Mouse (Mus musculus) intestine, embryonic 16.5 days (tissue): ENCODE data around the gene Ackr1. TPM values are rescaled to one million over a fixed set of nuclear protein-coding genes. Genes with fewer than 3 reads are reported as not detected.

Experiments used
- ATAC-seq: fragments of 200-750 bp; cut with Nextera tagmentation; 2 replicates; pipeline ENCODE4 v1.8.0; 2017; ENCODE audit warnings: moderate TSS enrichment, moderate library complexity
- H3K27ac ChIP-seq: fragments of 300-500 bp; sonication (generic); 2 replicates; pipeline ENCODE4 v1.5.1; 2014; ENCODE audit warnings: mild to moderate bottlenecking, low read length
- H3K27me3 ChIP-seq: fragments of 300-500 bp; sonication (generic); replicated peaks from 2 replicates; pipeline ENCODE4 v1.6.1; 2014; ENCODE audit warnings: low read length, control low read depth, mixed read lengths; ENCODE audit not compliant: control insufficient read depth, insufficient read depth
- H3K36me3 ChIP-seq: fragments of 300-500 bp; sonication (generic); 2 replicates; pipeline ENCODE4 v1.6.1; 2014; ENCODE audit warnings: low read length, control low read depth; ENCODE audit not compliant: control insufficient read depth, insufficient read depth
- H3K4me1 ChIP-seq: fragments of 300-500 bp; sonication (generic); 2 replicates; pipeline ENCODE4 v1.6.1; 2014; ENCODE audit warnings: low read length, control low read depth, mixed read lengths; ENCODE audit not compliant: control insufficient read depth, insufficient read depth
- H3K4me2 ChIP-seq: fragments of 300-500 bp; sonication (generic); 2 replicates; pipeline ENCODE4 v1.6.1; 2014; ENCODE audit warnings: low read depth, low read length, control low read depth
- H3K4me3 ChIP-seq: fragments of 300-500 bp; sonication (generic); 2 replicates; pipeline ENCODE4 v1.5.1; 2014; ENCODE audit warnings: mild to moderate bottlenecking, low read length
- H3K9ac ChIP-seq: fragments of 300-500 bp; sonication (generic); 2 replicates; pipeline ENCODE4 v1.6.1; 2014; ENCODE audit warnings: low read depth, low read length
- H3K9me3 ChIP-seq: fragments of 300-500 bp; sonication (generic); 2 replicates; pipeline ENCODE4 v1.6.1; 2016; ENCODE audit warnings: low read length, control low read depth; ENCODE audit not compliant: control insufficient read depth
- WGBS: fragments of 180-500 bp; shearing (Covaris S2); extraction: QIAGEN DNeasy Blood & Tissue Kit; methylation state at CpG from one replicate; pipeline ENCODE4 v1.1.7; 2014; 5-methylcytosine and 5-hydroxymethylcytosine counted together
- polyA plus RNA-seq: library from polyadenylated mRNA; unstranded; fragments of >200 nt; fragmentation: Nextera tagmentation; extraction: Ambion mirVana; gene quantifications from 2 replicates; pipeline ENCODE4 v1.2.1, GENCODE M21; 2015

Gene Ackr1
- polyA plus RNA-seq, 1 experiment from 2014 or later = 2.3 TPM

GRCm38 (mm10) chr1:173350372-173350957 is 16.9 kb upstream of the Ackr1 start, which contains the start of gene Aim2:
TSS of gene Aim2 (plus strand) at chr1:173350879.
- no peak within 1 kb of the TSS for H3K27ac ChIP-seq
- ATAC-seq = peak; percentile 78
- 8% methylated on average over 10 of the region's 10 CpGs for WGBS
- H3K36me3 ChIP-seq = no peaks in the 10 kb centered on the region
- no peak within 1 kb of the TSS for H3K9ac ChIP-seq
- H3K4me1 ChIP-seq = no peaks in the 10 kb centered on the region
- H3K27me3 ChIP-seq = no peaks in the 10 kb centered on the region
- H3K9me3 ChIP-seq = no peaks in the 10 kb centered on the region
- H3K4me3 ChIP-seq = peak within 1 kb of the TSS; percentile 2; the same call in 1 of the 2 replicates
- H3K4me2 ChIP-seq = peak within 1 kb of the TSS; percentile 38

DNA sequence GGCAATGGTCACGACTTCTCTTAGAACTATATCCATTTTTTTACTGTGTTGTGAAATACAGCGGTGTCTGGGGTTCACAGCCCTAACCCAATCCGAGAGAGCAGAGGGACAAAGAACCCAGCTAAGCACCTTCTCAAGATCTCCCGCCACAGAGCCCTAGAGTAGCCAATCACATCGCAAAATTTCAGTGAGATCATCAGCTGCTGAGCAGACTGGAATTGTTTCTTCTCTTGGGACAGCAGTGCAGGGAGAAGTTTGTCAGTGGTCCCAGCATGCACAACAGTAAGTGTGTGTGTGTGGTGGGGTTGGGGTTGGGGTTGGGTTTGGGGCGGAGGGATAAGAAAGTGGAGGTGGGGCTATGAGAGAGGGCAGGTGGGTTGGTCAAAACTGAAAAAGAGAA is 16.4 kb upstream of the Ackr1 start:
- WGBS = 1% methylated on average over 6 of the region's 6 CpGs
- peak overlapping the region; percentile 2; the same call in 1 of the 2 replicates for H3K4me3 ChIP-seq

GRCm38 (mm10) chr1:173349192-173349591 is 15.6 kb upstream of the Ackr1 start:
- Histone ChIP-seq H3K27me3 (no peaks in the 10 kb centered on the region), H3K36me3 (no peaks in the 10 kb centered on the region), H3K9ac (no peak overlapping the region), H3K4me1 (no peaks in the 10 kb centered on the region), H3K27ac (no peak overlapping the region), H3K9me3 (no peaks in the 10 kb centered on the region), H3K4me3 (no peak overlapping the region), H3K4me2 (no peak overlapping the region)
- WGBS = 79% methylated on average over 5 of the region's 5 CpGs
- ATAC-seq = no peak

More for the DNA sequence above, 16.4 kb upstream of the Ackr1 start:
- H3K27me3 ChIP-seq = no peaks in the 10 kb centered on the region
- no peaks in the 10 kb centered on the region for H3K4me1 ChIP-seq
- H3K27ac ChIP-seq = no peak overlapping the region
- H3K9ac ChIP-seq = no peak overlapping the region
- no peaks in the 10 kb centered on the region for H3K36me3 ChIP-seq
- no peaks in the 10 kb centered on the region for H3K9me3 ChIP-seq
- peak; percentile 89 for ATAC-seq
- H3K4me2 ChIP-seq = peak overlapping the region; percentile 38

- Histone ChIP-seq H3K4me3 (no peak overlapping the region), H3K9ac (no peak overlapping the region), H3K9me3 (no peaks in the 10 kb centered on the region), H3K4me2 (no peak overlapping the region), H3K27me3 (no peaks in the 10 kb centered on the region), H3K36me3 (no peaks in the 10 kb centered on the region), H3K4me1 (no peaks in the 10 kb centered on the region), H3K27ac (no peak overlapping the region)
- no peak for ATAC-seq
- WGBS = 64% methylated on average over 1 of the region's 1 CpGs
These were observed 15.0 kb upstream of the Ackr1 start for GRCm38 (mm10) chr1:173348527-173348926.

- H3K27me3 ChIP-seq = no peaks in the 10 kb centered on the region
- no peak overlapping the region for H3K9ac ChIP-seq
- H3K27ac ChIP-seq = no peak overlapping the region
- ATAC-seq = no peak
- no peaks in the 10 kb centered on the region for H3K36me3 ChIP-seq
- H3K4me2 ChIP-seq = no peak overlapping the region
- no peak overlapping the region for H3K4me3 ChIP-seq
- no peaks in the 10 kb centered on the region for H3K4me1 ChIP-seq
- 87% methylated on average over 4 of the region's 4 CpGs for WGBS
- no peaks in the 10 kb centered on the region for H3K9me3 ChIP-seq
These were observed 11.6 kb upstream of the Ackr1 start for GRCm38 (mm10) chr1:173345112-173345511.

DNA sequence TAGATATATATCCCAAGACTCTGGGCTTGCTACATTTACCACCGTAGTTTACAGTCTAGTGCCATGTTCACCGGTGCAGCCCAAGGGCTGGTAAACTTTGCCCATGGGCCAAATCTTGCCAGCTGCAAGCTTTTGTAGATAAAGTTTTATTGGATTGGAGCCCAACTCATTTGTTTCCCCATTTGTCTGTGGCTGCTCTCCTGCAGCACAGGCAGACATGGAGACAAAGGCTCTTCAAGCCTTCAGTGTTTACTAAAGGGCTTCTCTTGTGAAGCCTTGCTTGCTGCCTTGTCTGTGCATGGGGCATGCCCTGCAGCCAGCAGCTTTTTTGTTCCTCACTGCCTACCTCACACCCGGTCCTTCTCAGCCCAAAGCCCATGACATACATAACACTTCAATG is 10.4 kb upstream of the Ackr1 start:
- no peak overlapping the region for H3K27ac ChIP-seq
- WGBS = 67% methylated on average over 3 of the region's 3 CpGs
- no peaks in the 10 kb centered on the region for H3K9me3 ChIP-seq
- H3K4me3 ChIP-seq = no peak overlapping the region
- H3K9ac ChIP-seq = no peak overlapping the region
- H3K4me1 ChIP-seq = no peaks in the 10 kb centered on the region
- H3K4me2 ChIP-seq = no peak overlapping the region
- no peaks in the 10 kb centered on the region for H3K36me3 ChIP-seq
- no peak for ATAC-seq
- no peaks in the 10 kb centered on the region for H3K27me3 ChIP-seq

GRCm38 (mm10) chr1:173342425-173342824 is 8.9 kb upstream of the Ackr1 start:
- H3K9me3 ChIP-seq = no peaks in the 10 kb centered on the region
- H3K9ac ChIP-seq = no peak overlapping the region
- 81% methylated on average over 1 of the region's 1 CpGs for WGBS
- no peak overlapping the region for H3K4me3 ChIP-seq
- H3K4me2 ChIP-seq = no peak overlapping the region
- no peak overlapping the region for H3K27ac ChIP-seq
- H3K4me1 ChIP-seq = no peaks in the 10 kb centered on the region
- H3K27me3 ChIP-seq = no peaks in the 10 kb centered on the region
- H3K36me3 ChIP-seq = no peaks in the 10 kb centered on the region
- no peak for ATAC-seq

DNA sequence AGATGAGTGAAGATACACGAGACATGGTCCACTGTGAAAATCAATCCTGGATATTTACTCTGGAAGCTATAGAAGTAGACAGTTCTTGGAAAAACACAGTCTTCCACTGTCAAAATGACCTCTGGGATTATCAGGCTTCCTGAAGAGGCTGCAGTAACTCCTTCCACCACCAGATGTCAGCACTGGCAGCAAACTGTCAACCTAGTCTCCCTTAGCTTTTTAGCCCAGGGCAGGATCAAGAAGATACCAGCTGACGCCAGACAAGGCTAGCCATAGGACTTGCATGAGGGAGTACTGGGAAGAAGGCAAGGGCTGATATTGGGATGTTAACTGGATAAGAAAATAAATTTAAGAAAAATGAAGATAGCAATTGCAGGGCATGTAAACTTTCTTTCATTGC is 6.0 kb upstream of the Ackr1 start:
- H3K9ac ChIP-seq = no peak overlapping the region
- H3K4me1 ChIP-seq = no peaks in the 10 kb centered on the region
- H3K27me3 ChIP-seq = no peaks in the 10 kb centered on the region
- H3K4me3 ChIP-seq = no peak overlapping the region
- no peaks in the 10 kb centered on the region for H3K9me3 ChIP-seq
- WGBS = 11% methylated on average over 2 of the region's 2 CpGs
- H3K36me3 ChIP-seq = no peaks in the 10 kb centered on the region
- H3K4me2 ChIP-seq = no peak overlapping the region
- no peak overlapping the region for H3K27ac ChIP-seq
- ATAC-seq = peak; percentile 65

DNA sequence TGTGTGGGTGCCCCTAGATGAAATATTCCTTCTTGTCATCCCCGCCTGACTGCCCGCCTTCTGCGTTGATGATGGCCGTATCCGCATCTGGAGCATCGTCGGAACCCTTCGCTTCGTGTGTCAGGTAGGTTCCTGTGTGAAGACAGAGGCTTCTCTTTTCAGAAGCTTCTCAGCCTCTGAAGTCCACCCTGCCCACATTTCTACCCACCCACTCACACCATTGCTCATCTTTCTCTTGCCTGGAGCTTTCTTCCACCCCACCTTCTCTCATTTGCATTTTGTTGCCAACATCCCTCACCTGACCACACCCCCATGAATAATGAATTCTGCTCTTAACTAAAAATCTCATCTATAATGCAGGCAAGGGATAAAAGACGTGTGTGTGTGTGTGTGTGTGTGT is 3.5 kb upstream of the Ackr1 start:
- Histone ChIP-seq H3K4me3 (no peak overlapping the region), H3K4me2 (no peak overlapping the region), H3K9me3 (no peaks in the 10 kb centered on the region), H3K4me1 (no peaks in the 10 kb centered on the region), H3K27ac (no peak overlapping the region), H3K36me3 (no peaks in the 10 kb centered on the region), H3K9ac (no peak overlapping the region), H3K27me3 (no peaks in the 10 kb centered on the region)
- WGBS = 85% methylated on average over 10 of the region's 10 CpGs
- ATAC-seq = no peak

DNA sequence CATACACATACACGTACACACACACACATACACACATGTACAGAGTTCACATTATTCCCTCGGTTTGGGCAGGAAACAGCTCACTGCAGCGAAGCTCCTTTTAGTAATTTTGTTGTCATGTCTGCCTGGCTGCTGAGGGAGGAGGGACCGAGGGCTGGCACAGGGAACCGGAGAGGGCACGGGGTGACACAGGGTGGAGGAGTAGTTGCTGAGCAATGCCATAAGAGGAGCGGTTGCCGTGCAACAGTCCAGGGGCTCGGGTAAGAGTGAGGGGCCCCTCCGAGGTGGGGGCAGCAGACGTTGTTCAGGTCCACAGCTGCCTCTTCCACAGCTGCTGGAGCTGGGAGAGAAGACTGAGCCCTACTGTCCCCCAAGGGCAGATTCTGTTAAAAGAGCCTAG is 2.4 kb upstream of the Ackr1 start:
- Histone ChIP-seq H3K27ac (no peak overlapping the region), H3K36me3 (no peaks in the 10 kb centered on the region), H3K4me3 (no peak overlapping the region), H3K9ac (no peak overlapping the region), H3K4me2 (no peak overlapping the region), H3K9me3 (no peaks in the 10 kb centered on the region), H3K4me1 (no peaks in the 10 kb centered on the region), H3K27me3 (no peaks in the 10 kb centered on the region)
- ATAC-seq = no peak
- 37% methylated on average over 11 of the region's 11 CpGs for WGBS
